Mouse (Mus musculus) spleen, embryonic (tissue): ENCODE results near the gene Ctnna3.

Source experiments
- CTCF ChIA-PET: fragments of 350-600 bp; sonication (Branson Sonifier 250); formaldehyde crosslinking; loops from one replicate; lab custom pipeline; 2022; lab: Charles Lee

Gene Ctnna3

GRCm38 (mm10) chr10:63908878-63909277, 479.0 kb downstream of the Ctnna3 start:
- CTCF ChIA-PET = no interaction called here

GRCm38 (mm10) chr10:63927334-63927733, 497.4 kb downstream of the Ctnna3 start, which contains the start of gene Gm10118:
Gm10118 (minus strand) TSS chr10:63927434.
- CTCF ChIA-PET = no interaction called here

GRCm38 (mm10) chr10:63933946-63934345, 504.0 kb downstream of the Ctnna3 start:
- CTCF ChIA-PET = no interaction called here

GRCm38 (mm10) chr10:63945534-63945933, 515.6 kb downstream of the Ctnna3 start:
- CTCF ChIA-PET = no interaction called here

GRCm38 (mm10) chr10:63947266-63947665, 517.4 kb downstream of the Ctnna3 start:
- CTCF ChIA-PET = no interaction called here

GRCm38 (mm10) chr10:63950867-63951266, 521.0 kb downstream of the Ctnna3 start:
- CTCF ChIA-PET = no interaction called here

- CTCF ChIA-PET = interaction anchor here (0.5 kb wide), 1 partner anchor 137 kb away, joined by 3 read pairs; no protein-coding TSS in a partner anchor
These were observed 521.6 kb downstream of the Ctnna3 start for GRCm38 (mm10) chr10:63951481-63951880.

GRCm38 (mm10) chr10:63954308-63954930, 524.5 kb downstream of the Ctnna3 start:
- CTCF ChIA-PET = no interaction called here

GRCm38 (mm10) chr10:63972300-63972699, 542.4 kb downstream of the Ctnna3 start:
- CTCF ChIA-PET = no interaction called here

GRCm38 (mm10) chr10:63978101-63978500, 548.2 kb downstream of the Ctnna3 start:
- CTCF ChIA-PET = interaction anchor here (0.7 kb wide), 1 partner anchor 26 kb away, joined by 12 read pairs; no protein-coding TSS in a partner anchor

GRCm38 (mm10) chr10:63978535-63978934, 548.6 kb downstream of the Ctnna3 start:
- CTCF ChIA-PET = no interaction called here

GRCm38 (mm10) chr10:63978969-63979368, 549.1 kb downstream of the Ctnna3 start:
- CTCF ChIA-PET = no interaction called here

- CTCF ChIA-PET = no interaction called here
These were observed 549.5 kb downstream of the Ctnna3 start for GRCm38 (mm10) chr10:63979410-63979809.

- CTCF ChIA-PET = no interaction called here
These were observed 555.7 kb downstream of the Ctnna3 start for GRCm38 (mm10) chr10:63985576-63985975.

GRCm38 (mm10) chr10:63994251-63994650, 564.4 kb downstream of the Ctnna3 start:
- CTCF ChIA-PET = no interaction called here

- CTCF ChIA-PET = no interaction called here
These were observed 571.6 kb downstream of the Ctnna3 start for GRCm38 (mm10) chr10:64001531-64001930.

GRCm38 (mm10) chr10:64001996-64002395, 572.1 kb downstream of the Ctnna3 start:
- CTCF ChIA-PET = no interaction called here

GRCm38 (mm10) chr10:64020347-64020746, 590.4 kb downstream of the Ctnna3 start:
- CTCF ChIA-PET = no interaction called here

GRCm38 (mm10) chr10:64023340-64023739, 593.4 kb downstream of the Ctnna3 start:
- CTCF ChIA-PET = no interaction called here

GRCm38 (mm10) chr10:64030901-64031300, 601.0 kb downstream of the Ctnna3 start:
- CTCF ChIA-PET = interaction anchor here (0.7 kb wide), 2 partner anchors 27 to 38 kb away, joined by 3 to 8 read pairs; no protein-coding TSS in a partner anchor

GRCm38 (mm10) chr10:64039760-64040535, 610.0 kb downstream of the Ctnna3 start:
- CTCF ChIA-PET = no interaction called here

GRCm38 (mm10) chr10:64041218-64041617, 611.3 kb downstream of the Ctnna3 start:
- CTCF ChIA-PET = interaction anchor here (0.5 kb wide), 1 partner anchor 98 kb away, joined by 7 read pairs; no protein-coding TSS in a partner anchor

- CTCF ChIA-PET = no interaction called here
These were observed 612.0 kb downstream of the Ctnna3 start for GRCm38 (mm10) chr10:64041892-64042291.
